Mouse (Mus musculus) activated CD4-positive, CD25-positive, alpha-beta regulatory T cell, adult 4 months (primary cell): ENCODE measurements around the gene Gm5615. TPM values are rescaled to one million over a fixed set of nuclear protein-coding genes. Genes with fewer than 3 reads are reported as not detected.

Source experiments
- ATAC-seq: one replicate; pipeline ENCODE4 v1.8.0; 2017
- polyA plus RNA-seq, 2 experiments: library from polyadenylated mRNA; unstranded; fragments of 100-300 nt; shearing (Covaris generic); gene quantifications; one replicate each; pipeline ENCODE4 v1.2.1; 2017

The Gm5615 gene
- not detected for polyA plus RNA-seq

- ATAC-seq: no peak
Measured at GRCm38 (mm10) chr9:36541863-36542262, at the start of gene Gm5615. Gene Gm5615 (minus strand): TSS chr9:36541963.

- ATAC-seq: no peak
Measured at GRCm38 (mm10) chr9:36582535-36582934, 40.8 kb upstream of the Gm5615 start, which contains the start of gene Gm17689. Gene Gm17689 (minus strand): TSS chr9:36582635.

- ATAC-seq: no peak
Measured at GRCm38 (mm10) chr9:36504211-36504610, 37.6 kb downstream of the Gm5615 start.

- no peak for ATAC-seq
Measured at GRCm38 (mm10) chr9:36495824-36496223, 45.9 kb downstream of the Gm5615 start.

GRCm38 (mm10) chr9:36494501-36495220 lies 47.1 kb downstream of the Gm5615 start:
- no peak for ATAC-seq

Other genes starting within 250 kb of the Gm5615 start
- gene Gm7257, start 110.1 kb downstream of the Gm5615 start, polyA plus RNA-seq: not detected
- gene Gm9513, start 66.3 kb downstream of the Gm5615 start, polyA plus RNA-seq: not detected
- gene Gm17689, start 40.7 kb upstream of the Gm5615 start, polyA plus RNA-seq: not detected
- not detected for gene A630095E13Rik, start 101.4 kb upstream of the Gm5615 start, polyA plus RNA-seq
- gene Acrv1, start 151.3 kb upstream of the Gm5615 start, polyA plus RNA-seq: not detected
- gene Chek1, start 185.1 kb upstream of the Gm5615 start, polyA plus RNA-seq: 10 to 100 TPM; 10.5 to 11.3 TPM
- 100 to 1,000 TPM; 173 to 230 TPM for gene Stt3a, start 225.7 kb upstream of the Gm5615 start, polyA plus RNA-seq